In the genomic region with DNA sequence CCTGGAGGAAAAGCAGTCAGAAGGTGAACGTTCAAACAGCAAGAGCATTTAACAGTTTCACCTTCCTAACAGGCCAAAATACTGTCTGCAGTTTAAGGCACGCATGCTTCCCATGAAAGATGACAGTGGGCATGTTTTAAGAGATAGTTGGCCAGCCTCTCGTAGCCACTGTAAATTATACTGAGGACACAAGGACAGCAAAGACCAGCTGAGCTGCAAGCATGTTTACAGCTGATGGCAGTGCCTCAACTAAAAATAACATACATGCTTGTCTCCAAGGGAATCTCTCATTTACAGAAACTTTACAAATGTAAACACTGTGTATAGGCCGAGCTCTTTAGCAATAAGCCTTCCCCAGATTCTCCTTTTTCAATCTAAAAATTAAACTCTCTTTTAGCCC, we compare ENCODE assay signal across 22 mouse cellular contexts. TPM values are rescaled to one million over a fixed set of nuclear protein-coding genes. Genes with fewer than 3 reads are reported as not detected.
A peak's percentile ranks its signal among the peaks of the same experiment; 100 is the strongest.
DNase-seq lines count a peak whose midpoint lies in the region; ATAC-seq and TF ChIP-seq lines count a peak whose summit lies in the region.
"Had no signal": no experiment of that assay in that cellular context is flagged by ENCODE, and none has a peak within 500 bp of the region (broad histone marks: within the 10 kb centered on the region; RNA-seq: fewer than 3 reads in every experiment).

No protein-coding gene starts in this region.

- no peak for ATAC-seq in embryonic facial prominence, embryonic 12.5 days (ENCODE audit: insufficient number of reproducible peaks, insufficient read depth, low FRiP score, low TSS enrichment)
- ATAC-seq in heart, embryonic 11.5 days (replicated peaks; ENCODE audit: insufficient number of reproducible peaks, low FRiP score, low TSS enrichment) = no peak
- ATAC-seq in intestine, embryonic 16.5 days = no peak
- no peak for ATAC-seq in intestine, postnatal 0 days
- ATAC-seq in embryonic facial prominence, embryonic 15.5 days (ENCODE audit: insufficient number of reproducible peaks, low FRiP score, low TSS enrichment, low read depth) = no peak

- no peaks in the 10 kb centered on the region for H3K9me3 ChIP-seq in embryonic facial prominence, embryonic 12.5 days
- no peaks in the 10 kb centered on the region for H3K9me3 ChIP-seq in embryonic facial prominence, embryonic 10.5 days
- no peaks in the 10 kb centered on the region for H3K9me3 ChIP-seq in heart, embryonic 10.5 days
- H3K9me3 ChIP-seq in heart, embryonic 11.5 days (replicated peaks; ENCODE audit: control insufficient read depth, low read length) = no peaks in the 10 kb centered on the region
- H3K9me3 ChIP-seq in intestine, embryonic 16.5 days (ENCODE audit: control insufficient read depth, low read length) = no peaks in the 10 kb centered on the region
- H3K9me3 ChIP-seq in intestine, postnatal 0 days (ENCODE audit: control insufficient read depth) = no peaks in the 10 kb centered on the region
- H3K9me3 ChIP-seq in embryonic facial prominence, embryonic 15.5 days (replicated peaks) = no peaks in the 10 kb centered on the region
- H3K9me3 ChIP-seq: forebrain, embryonic 10.5 days; hindbrain, embryonic 12.5 days; limb, embryonic 15.5 days; midbrain, embryonic 12.5 days had no signal

- H3K4me3 ChIP-seq in embryonic facial prominence, embryonic 12.5 days = no peak overlapping the region
- no peak overlapping the region for H3K4me3 ChIP-seq in embryonic facial prominence, embryonic 10.5 days
- no peak overlapping the region for H3K4me3 ChIP-seq in heart, embryonic 10.5 days
- H3K4me3 ChIP-seq in heart, embryonic 11.5 days (ENCODE audit: low read depth, low read length) = no peak overlapping the region
- H3K4me3 ChIP-seq in intestine, embryonic 16.5 days (ENCODE audit: low read length) = no peak overlapping the region
- H3K4me3 ChIP-seq in intestine, postnatal 0 days (ENCODE audit: low read depth, low read length) = no peak overlapping the region
- H3K4me3 ChIP-seq in embryonic facial prominence, embryonic 15.5 days (replicated peaks) = no peak overlapping the region
- H3K4me3 ChIP-seq: forebrain, embryonic 10.5 days; hindbrain, embryonic 12.5 days; limb, embryonic 15.5 days; midbrain, embryonic 12.5 days had no signal

- WGBS in embryonic facial prominence, embryonic 12.5 days = 46% methylated on average over 4 of the region's 4 CpGs
- WGBS in embryonic facial prominence, embryonic 10.5 days = 55% methylated on average over 4 of the region's 4 CpGs
- WGBS in heart, embryonic 10.5 days = 66% methylated on average over 4 of the region's 4 CpGs
- 61% methylated on average over 4 of the region's 4 CpGs for WGBS in heart, embryonic 11.5 days (ENCODE audit: insufficient replicate concordance)
- WGBS in intestine, embryonic 16.5 days = 50% methylated on average over 4 of the region's 4 CpGs
- WGBS in intestine, postnatal 0 days = 63% methylated on average over 4 of the region's 4 CpGs
- WGBS in embryonic facial prominence, embryonic 15.5 days = 39% methylated on average over 4 of the region's 4 CpGs

- no peaks in the 10 kb centered on the region for H3K27me3 ChIP-seq in embryonic facial prominence, embryonic 12.5 days
- no peaks in the 10 kb centered on the region for H3K27me3 ChIP-seq in embryonic facial prominence, embryonic 10.5 days (replicated peaks; ENCODE audit: low read depth, poor library complexity, severe bottlenecking)
- H3K27me3 ChIP-seq in heart, embryonic 10.5 days (ENCODE audit: insufficient read depth, poor library complexity, severe bottlenecking) = no peaks in the 10 kb centered on the region
- no peaks in the 10 kb centered on the region for H3K27me3 ChIP-seq in heart, embryonic 11.5 days (ENCODE audit: control insufficient read depth, insufficient read depth, low read length)
- no peaks in the 10 kb centered on the region for H3K27me3 ChIP-seq in intestine, embryonic 16.5 days (replicated peaks; ENCODE audit: control insufficient read depth, insufficient read depth, low read length)
- no peaks in the 10 kb centered on the region for H3K27me3 ChIP-seq in intestine, postnatal 0 days (replicated peaks; ENCODE audit: control insufficient read depth, insufficient read depth, low read length)
- no peaks in the 10 kb centered on the region for H3K27me3 ChIP-seq in embryonic facial prominence, embryonic 15.5 days
- H3K27me3 ChIP-seq: hindbrain, embryonic 12.5 days; limb, embryonic 15.5 days; midbrain, embryonic 12.5 days had no signal

- H3K4me2 ChIP-seq in embryonic facial prominence, embryonic 12.5 days (replicated peaks) = no peak overlapping the region
- H3K4me2 ChIP-seq in heart, embryonic 11.5 days = no peak overlapping the region
- H3K4me2 ChIP-seq in intestine, embryonic 16.5 days (ENCODE audit: low read depth, low read length) = no peak overlapping the region
- no peak overlapping the region for H3K4me2 ChIP-seq in intestine, postnatal 0 days (replicated peaks; ENCODE audit: low read depth)
- no peak overlapping the region for H3K4me2 ChIP-seq in embryonic facial prominence, embryonic 15.5 days (replicated peaks)
- H3K4me2 ChIP-seq: hindbrain, embryonic 12.5 days; limb, embryonic 15.5 days; midbrain, embryonic 12.5 days had no signal

- H3K9ac ChIP-seq in embryonic facial prominence, embryonic 12.5 days = no peak overlapping the region
- H3K9ac ChIP-seq in heart, embryonic 11.5 days (ENCODE audit: low read depth, low read length) = no peak overlapping the region
- no peak overlapping the region for H3K9ac ChIP-seq in intestine, embryonic 16.5 days (ENCODE audit: low read depth, low read length)
- no peak overlapping the region for H3K9ac ChIP-seq in intestine, postnatal 0 days (ENCODE audit: low read depth, low read length)
- H3K9ac ChIP-seq in embryonic facial prominence, embryonic 15.5 days = no peak overlapping the region
- H3K9ac ChIP-seq: hindbrain, embryonic 12.5 days; limb, embryonic 15.5 days; liver, embryonic 14.5 days; midbrain, embryonic 12.5 days had no signal

- H3K36me3 ChIP-seq in embryonic facial prominence, embryonic 12.5 days = no peaks in the 10 kb centered on the region
- peaks cover 4% of the 10 kb centered on the region; the same call in 1 of the 2 replicates for H3K36me3 ChIP-seq in embryonic facial prominence, embryonic 10.5 days (replicated peaks)
- peaks cover 6% of the 10 kb centered on the region for H3K36me3 ChIP-seq in heart, embryonic 10.5 days
- H3K36me3 ChIP-seq in heart, embryonic 11.5 days (ENCODE audit: control insufficient read depth, insufficient read depth, low read length) = peaks cover 4% of the 10 kb centered on the region; the same call in 1 of the 2 replicates
- no peaks in the 10 kb centered on the region for H3K36me3 ChIP-seq in intestine, embryonic 16.5 days (ENCODE audit: control insufficient read depth, insufficient read depth, low read length)
- peaks cover 5% of the 10 kb centered on the region; the same call in 1 of the 2 replicates for H3K36me3 ChIP-seq in intestine, postnatal 0 days (ENCODE audit: control insufficient read depth, insufficient read depth)
- no peaks in the 10 kb centered on the region for H3K36me3 ChIP-seq in embryonic facial prominence, embryonic 15.5 days
- H3K36me3 ChIP-seq: limb, embryonic 15.5 days had no signal

- no peak for TF ChIP-seq CTCF in intestine, postnatal 0 days (IDR thresholded peaks at IDR 0.05; ENCODE audit: low read depth)

- no peak for DNase-seq in embryonic facial prominence, embryonic 10.5 days (ENCODE audit: low spot score)
- no peak for DNase-seq in heart, embryonic 10.5 days (ENCODE audit: low spot score)
- DNase-seq: adrenal gland, postnatal 10 days; cerebellum, adult 2 months; cerebellum, postnatal 25 days; kidney, adult 18-20 months; left cerebral cortex, postnatal 4 days; lung, postnatal 14 days; thymus, adult 18-20 months; thymus, postnatal 36 days had no signal

- H3K4me1 ChIP-seq in embryonic facial prominence, embryonic 12.5 days = peaks cover 14% of the 10 kb centered on the region
- peaks cover 46% of the 10 kb centered on the region for H3K4me1 ChIP-seq in embryonic facial prominence, embryonic 10.5 days
- peaks cover 34% of the 10 kb centered on the region for H3K4me1 ChIP-seq in heart, embryonic 10.5 days
- peaks cover 18% of the 10 kb centered on the region for H3K4me1 ChIP-seq in heart, embryonic 11.5 days (ENCODE audit: control insufficient read depth, insufficient read depth, low read length)
- no peaks in the 10 kb centered on the region for H3K4me1 ChIP-seq in intestine, embryonic 16.5 days (ENCODE audit: control insufficient read depth, insufficient read depth, low read length)
- H3K4me1 ChIP-seq in intestine, postnatal 0 days (replicated peaks; ENCODE audit: control insufficient read depth, insufficient read depth, low read length) = no peaks in the 10 kb centered on the region
- H3K4me1 ChIP-seq in embryonic facial prominence, embryonic 15.5 days = peaks cover 13% of the 10 kb centered on the region; the same call in 1 of the 2 replicates
- H3K4me1 ChIP-seq: limb, embryonic 15.5 days had no signal

- peak overlapping the region; percentile 55 for H3K27ac ChIP-seq in embryonic facial prominence, embryonic 12.5 days
- no peak overlapping the region for H3K27ac ChIP-seq in embryonic facial prominence, embryonic 10.5 days (replicated peaks)
- peak overlapping the region; percentile 57 for H3K27ac ChIP-seq in heart, embryonic 10.5 days
- H3K27ac ChIP-seq in heart, embryonic 11.5 days (ENCODE audit: low read depth, low read length) = no peak overlapping the region
- 0 out of 2 replicates have a peak overlapping the region, but pooled peaks have one; percentile 43 for H3K27ac ChIP-seq in intestine, embryonic 16.5 days (ENCODE audit: low read length)
- H3K27ac ChIP-seq in intestine, postnatal 0 days (ENCODE audit: low read depth, low read length) = no peak overlapping the region
- H3K27ac ChIP-seq in embryonic facial prominence, embryonic 15.5 days (replicated peaks) = peak overlapping the region; percentile 55; the same call in 1 of the 2 replicates
- H3K27ac ChIP-seq: hindbrain, embryonic 12.5 days; kidney, postnatal 0 days; limb, embryonic 15.5 days; liver, embryonic 14.5 days; midbrain, embryonic 12.5 days had no signal

RNA-seq across cellular contexts. Expression of gene Tigit, which starts 47.6 kb away (rescaled TPM):
- polyA plus RNA-seq in embryonic facial prominence, embryonic 12.5 days (2016; fragmentation: Nextera tagmentation; extraction: Ambion mirVana) = not detected in 2 replicates
- not detected in 2 replicates for polyA plus RNA-seq in embryonic facial prominence, embryonic 10.5 days (2016; fragmentation: Nextera tagmentation; extraction: Ambion mirVana)
- polyA plus RNA-seq in heart, embryonic 10.5 days (2016; fragmentation: Nextera tagmentation; extraction: Ambion mirVana) = not detected in 2 replicates
- polyA plus RNA-seq in heart, embryonic 11.5 days (2014; fragmentation: Nextera tagmentation; extraction: Ambion mirVana) = not detected in 2 replicates
- not detected in 2 replicates for polyA plus RNA-seq in intestine, embryonic 16.5 days (2015; fragmentation: Nextera tagmentation; extraction: Ambion mirVana)
- polyA plus RNA-seq in intestine, postnatal 0 days (2015; fragmentation: Nextera tagmentation; extraction: Ambion mirVana) = not detected in 2 replicates
- 0.18 and 0.36 TPM in 2 replicates for polyA plus RNA-seq in embryonic facial prominence, embryonic 15.5 days (2015; fragmentation: Nextera tagmentation; extraction: Ambion mirVana)
- polyA plus RNA-seq: cerebellum, adult 2 months; forebrain, embryonic 10.5 days; hindbrain, embryonic 12.5 days; kidney, postnatal 0 days; limb, embryonic 15.5 days; liver, embryonic 14.5 days; stomach, embryonic 16.5 days had no signal

Comparison
In these comparisons a context has a peak if more than half of its experiments do, and no peak if none do; other contexts are left out.
1. H3K27ac ChIP-seq: peak in embryonic facial prominence, embryonic 12.5 days (single experiment), heart, embryonic 10.5 days (single experiment), intestine, embryonic 16.5 days (single experiment) and embryonic facial prominence, embryonic 15.5 days (single experiment); none in embryonic facial prominence, embryonic 10.5 days (single experiment), heart, embryonic 11.5 days (single experiment) and intestine, postnatal 0 days (single experiment).